Mouse (Mus musculus) spleen, postnatal 36 days (tissue): ENCODE data around the gene Asprv1.
A peak's percentile ranks its signal among the peaks of the same experiment; 100 is the strongest.

Source experiments
- DNase-seq, 2 experiments: peaks; one replicate each; pipeline ENCODE4 v3.0.0; 2022; ENCODE audit warnings: low spot score in 2 of 2, mixed read lengths in 1 of 2

The Asprv1 gene

GRCm38 (mm10) chr6:86615301-86615700 is 12.7 kb upstream of the Asprv1 start:
- no peak for DNase-seq

- no peak for DNase-seq
Observed at GRCm38 (mm10) chr6:86623201-86623600, 4.8 kb upstream of the Asprv1 start.

- no peak for DNase-seq
Observed at GRCm38 (mm10) chr6:86624074-86625030, 3.6 kb upstream of the Asprv1 start.

GRCm38 (mm10) chr6:86630141-86630540 is 2.2 kb downstream of the Asprv1 start:
- no peak for DNase-seq

GRCm38 (mm10) chr6:86636495-86636894 is 8.5 kb downstream of the Asprv1 start:
- DNase-seq, result peak; percentile 41 to 65

GRCm38 (mm10) chr6:86637171-86637835 is 9.3 kb downstream of the Asprv1 start:
- DNase-seq, result peak; percentile 29 to 66

GRCm38 (mm10) chr6:86637860-86638259 is 9.9 kb downstream of the Asprv1 start:
- no peak for DNase-seq

- DNase-seq, result no peak
Observed at GRCm38 (mm10) chr6:86638434-86638833, 10.5 kb downstream of the Asprv1 start.

GRCm38 (mm10) chr6:86639180-86640160 is 11.5 kb downstream of the Asprv1 start:
- peak; percentile 63 to 81 for DNase-seq

GRCm38 (mm10) chr6:86640161-86640560 is 12.2 kb downstream of the Asprv1 start:
- DNase-seq, result no peak

GRCm38 (mm10) chr6:86640776-86641175 is 12.8 kb downstream of the Asprv1 start:
- DNase-seq, result no peak

GRCm38 (mm10) chr6:86641716-86642115 is 13.8 kb downstream of the Asprv1 start:
- no peak for DNase-seq

- DNase-seq, result no peak
Observed at GRCm38 (mm10) chr6:86644775-86645400, 16.9 kb downstream of the Asprv1 start.

GRCm38 (mm10) chr6:86645551-86645950 is 17.6 kb downstream of the Asprv1 start:
- DNase-seq, result no peak

- DNase-seq, result no peak
Observed at GRCm38 (mm10) chr6:86646143-86646542, 18.2 kb downstream of the Asprv1 start.

- no peak for DNase-seq
Observed at GRCm38 (mm10) chr6:86653026-86653425, 25.1 kb downstream of the Asprv1 start.

GRCm38 (mm10) chr6:86654270-86654916 is 26.4 kb downstream of the Asprv1 start:
- DNase-seq, result peak; percentile 42 to 48

- no peak for DNase-seq
Observed at GRCm38 (mm10) chr6:86658501-86658900, 30.5 kb downstream of the Asprv1 start.

- peak; percentile 22 to 63 for DNase-seq
Observed at GRCm38 (mm10) chr6:86660161-86660877, 32.4 kb downstream of the Asprv1 start.

- DNase-seq, result no peak
Observed at GRCm38 (mm10) chr6:86665076-86665475, 37.1 kb downstream of the Asprv1 start.
